Mouse (Mus musculus): ENCODE data around the gene Klk5. TPM values are rescaled to one million over a fixed set of nuclear protein-coding genes. Genes with fewer than 3 reads are reported as not detected.

Klk5 gene
- polyA plus RNA-seq (2014; fragmentation: Nextera tagmentation; extraction: Ambion mirVana), result not detected in 2 replicates

DNA sequence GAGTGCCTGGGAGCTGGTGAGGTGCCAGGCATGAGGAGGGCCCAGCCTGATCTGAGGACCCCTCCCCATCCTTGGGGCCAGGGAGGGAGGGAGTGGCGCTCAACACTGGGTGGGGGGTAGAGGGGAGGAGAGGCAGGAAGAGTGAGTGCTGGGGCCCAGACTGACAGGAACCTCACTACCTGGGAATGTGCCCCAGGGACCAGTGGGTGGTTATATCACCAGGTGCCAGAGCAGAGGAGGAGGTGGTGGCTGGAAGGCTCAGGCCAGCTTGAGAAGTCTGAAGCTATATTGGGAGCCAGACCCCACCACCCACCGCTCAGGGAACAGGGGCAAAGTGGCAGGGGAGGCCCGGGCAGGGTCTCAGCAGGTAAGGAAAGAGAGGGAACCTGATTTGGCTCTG lies at the start of gene Klk5:
Gene Klk5, plus strand, starts transcription at position 271 of the 400 bp plus-strand sequence.
- no peak within 1 kb of the TSS for H3K9ac ChIP-seq (ENCODE audit: low read length)
- no peak within 1 kb of the TSS for H3K27ac ChIP-seq (ENCODE audit: low read depth, low read length)
- WGBS, result 74% methylated on average over 3 of the region's 3 CpGs
- H3K4me3 ChIP-seq (ENCODE audit: low read depth, low read length), result no peak within 1 kb of the TSS
- H3K27me3 ChIP-seq (ENCODE audit: control insufficient read depth, insufficient read depth, low read length), result no peaks in the 10 kb centered on the region
- no peak within 1 kb of the TSS for H3K4me2 ChIP-seq
- ATAC-seq (ENCODE audit: low FRiP score) (no peak), DNase-seq (ENCODE audit: low spot score, missing footprints) (no peak)
- no peaks in the 10 kb centered on the region for H3K36me3 ChIP-seq (ENCODE audit: control insufficient read depth, insufficient read depth, low read length)
- H3K9me3 ChIP-seq (ENCODE audit: control insufficient read depth, low read length), result no peaks in the 10 kb centered on the region
- no peaks in the 10 kb centered on the region for H3K4me1 ChIP-seq (ENCODE audit: control insufficient read depth, insufficient read depth, low read length)

DNA sequence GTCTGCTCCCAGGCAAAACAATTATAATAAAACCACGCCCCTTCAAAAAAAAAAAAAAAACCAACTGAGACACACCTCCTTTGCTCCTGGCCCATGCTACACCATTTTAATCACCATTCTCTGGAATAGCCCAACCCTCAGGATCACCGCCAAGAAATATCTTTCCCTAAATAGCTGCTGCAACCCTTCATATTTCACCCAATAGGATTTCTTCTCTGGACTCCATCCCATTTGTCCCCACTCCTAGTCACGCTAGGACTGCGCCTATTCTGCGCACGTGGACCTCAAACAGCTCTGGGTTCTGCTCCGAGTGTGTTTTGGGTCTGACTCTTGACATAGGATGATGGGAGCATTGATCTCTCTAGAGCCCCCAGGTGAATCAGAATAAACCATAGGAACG lies 45.4 kb upstream of the Klk5 start:
- Histone ChIP-seq H3K4me2 (peak overlapping the region; percentile 65), H3K9ac (ENCODE audit: low read length) (0 out of 2 replicates have a peak overlapping the region, but pooled peaks have one; percentile 12), H3K4me1 (ENCODE audit: control insufficient read depth, insufficient read depth, low read length) (peaks cover 6% of the 10 kb centered on the region), H3K27me3 (ENCODE audit: control insufficient read depth, insufficient read depth, low read length) (peaks cover 16% of the 10 kb centered on the region), H3K4me3 (ENCODE audit: low read depth, low read length) (peak overlapping the region; percentile 34), H3K36me3 (ENCODE audit: control insufficient read depth, insufficient read depth, low read length) (no peaks in the 10 kb centered on the region), H3K9me3 (ENCODE audit: control insufficient read depth, low read length) (no peaks in the 10 kb centered on the region), H3K27ac (ENCODE audit: low read depth, low read length) (no peak overlapping the region)
- ATAC-seq (ENCODE audit: low FRiP score) (no peak), DNase-seq (ENCODE audit: low spot score, missing footprints) (no peak)
- 8% methylated on average over 8 of the region's 8 CpGs for WGBS

DNA sequence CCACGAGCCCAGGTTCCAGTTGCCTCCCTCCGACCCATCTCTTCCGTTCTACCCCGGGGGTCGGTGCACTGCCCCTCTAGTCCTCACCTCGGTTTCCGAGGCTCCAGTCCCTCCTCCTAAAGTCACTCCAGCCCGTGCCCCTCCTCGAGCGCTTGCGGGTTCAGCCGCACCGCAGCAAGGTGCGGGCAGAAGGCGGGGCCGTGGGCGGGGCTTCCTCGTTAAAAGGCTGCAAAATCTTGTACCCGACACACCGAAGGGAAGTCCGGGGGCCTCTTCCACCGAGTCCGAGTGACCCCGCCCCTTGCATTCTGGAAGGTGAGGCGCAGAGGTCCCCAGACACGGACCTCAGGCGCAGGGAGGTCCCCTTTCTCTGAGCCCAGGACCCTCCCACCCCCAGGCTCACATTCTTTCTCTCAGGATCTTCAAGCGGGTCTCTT lies 44.4 kb upstream of the Klk5 start, which contains the start of gene Klk8:
Gene Klk8, plus strand, starts transcription at position 245 of the 437 bp plus-strand sequence.
- H3K4me2 ChIP-seq, result peak within 1 kb of the TSS; percentile 65
- peak; percentile 59; the same call in 1 of the 2 replicates for ATAC-seq (ENCODE audit: low FRiP score)

DNA sequence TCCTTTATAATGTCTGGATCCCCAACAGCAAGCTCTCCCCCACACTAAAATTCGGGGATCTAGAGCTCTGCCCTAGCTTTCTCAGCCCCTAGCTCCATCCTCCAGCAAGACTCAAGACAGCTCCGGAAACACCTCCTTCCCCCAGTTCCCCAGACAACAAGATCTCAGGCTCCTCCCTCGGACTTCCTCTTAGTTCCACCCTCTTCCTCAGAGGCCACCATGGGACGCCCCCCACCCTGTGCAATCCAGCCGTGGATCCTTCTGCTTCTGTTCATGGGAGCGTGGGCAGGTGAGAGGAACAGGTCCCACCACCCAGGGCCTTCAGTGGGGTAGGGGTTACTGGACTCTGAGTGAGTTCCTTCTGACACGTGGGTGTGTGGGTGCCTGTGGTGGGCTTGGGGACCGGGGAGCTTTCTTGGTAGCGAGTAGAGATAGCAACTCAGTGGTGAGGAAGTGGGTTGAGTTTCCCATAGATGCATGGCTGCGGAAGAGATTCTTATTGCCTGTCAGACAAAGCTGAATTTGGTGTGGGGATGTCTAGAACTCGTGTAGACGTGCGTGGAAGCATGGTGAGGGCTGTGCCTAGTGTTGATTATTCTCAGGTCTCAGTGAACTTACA lies 43.8 kb upstream of the Klk5 start:
- H3K36me3 ChIP-seq (ENCODE audit: control insufficient read depth, insufficient read depth, low read length), result no peaks in the 10 kb centered on the region
- H3K4me3 ChIP-seq (ENCODE audit: low read depth, low read length), result peak overlapping the region; percentile 34; the same call in 1 of the 2 replicates
- peaks cover 6% of the 10 kb centered on the region for H3K4me1 ChIP-seq (ENCODE audit: control insufficient read depth, insufficient read depth, low read length)
- no peaks in the 10 kb centered on the region for H3K9me3 ChIP-seq (ENCODE audit: control insufficient read depth, low read length)
- DNase-seq (ENCODE audit: low spot score, missing footprints), result no peak
- peaks cover 16% of the 10 kb centered on the region for H3K27me3 ChIP-seq (ENCODE audit: control insufficient read depth, insufficient read depth, low read length)
- H3K4me2 ChIP-seq, result peak overlapping the region; percentile 65
- H3K9ac ChIP-seq (ENCODE audit: low read length), result no peak overlapping the region
- no peak overlapping the region for H3K27ac ChIP-seq (ENCODE audit: low read depth, low read length)
- no peak for ATAC-seq (ENCODE audit: low FRiP score)
- 39% methylated on average over 13 of the region's 13 CpGs for WGBS

More for the DNA sequence above, 44.4 kb upstream of the Klk5 start, which contains the start of gene Klk8:
- peak; percentile 90 for DNase-seq (ENCODE audit: low spot score, missing footprints)
- Histone ChIP-seq H3K4me1 (ENCODE audit: control insufficient read depth, insufficient read depth, low read length) (peaks cover 6% of the 10 kb centered on the region), H3K36me3 (ENCODE audit: control insufficient read depth, insufficient read depth, low read length) (no peaks in the 10 kb centered on the region), H3K27me3 (ENCODE audit: control insufficient read depth, insufficient read depth, low read length) (peaks cover 16% of the 10 kb centered on the region), H3K9me3 (ENCODE audit: control insufficient read depth, low read length) (no peaks in the 10 kb centered on the region), H3K9ac (ENCODE audit: low read length) (peak within 1 kb of the TSS; percentile 28; the same call in 1 of the 2 replicates), H3K27ac (ENCODE audit: low read depth, low read length) (no peak within 1 kb of the TSS), H3K4me3 (ENCODE audit: low read depth, low read length) (peak within 1 kb of the TSS; percentile 34)
- 1% methylated on average over 28 of the region's 28 CpGs for whole genome bisulfite sequencing

DNA sequence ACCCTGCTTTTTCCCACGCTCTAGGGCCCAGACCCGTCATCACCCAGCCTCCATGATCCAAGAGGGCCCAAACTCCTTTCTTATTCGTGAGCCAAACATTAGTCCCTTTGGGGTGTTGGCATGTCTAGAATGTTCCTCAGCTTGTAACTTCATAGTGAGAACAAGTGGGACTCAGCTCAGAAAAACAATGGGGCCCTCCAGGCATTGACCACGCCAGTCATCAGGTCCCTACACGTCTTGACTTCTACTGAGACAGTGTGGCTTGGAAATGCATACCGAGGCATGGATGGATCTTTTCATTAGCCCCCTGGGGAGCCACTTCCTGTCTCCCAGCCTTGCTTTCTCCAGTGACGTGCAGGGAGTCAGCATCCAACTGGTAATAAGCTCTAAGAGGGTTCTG lies 41.9 kb upstream of the Klk5 start:
- Histone ChIP-seq H3K27me3 (ENCODE audit: control insufficient read depth, insufficient read depth, low read length) (peaks cover 16% of the 10 kb centered on the region), H3K9ac (ENCODE audit: low read length) (no peak overlapping the region), H3K4me3 (ENCODE audit: low read depth, low read length) (no peak overlapping the region), H3K9me3 (ENCODE audit: control insufficient read depth, low read length) (no peaks in the 10 kb centered on the region), H3K4me1 (ENCODE audit: control insufficient read depth, insufficient read depth, low read length) (peaks cover 6% of the 10 kb centered on the region), H3K4me2 (no peak overlapping the region), H3K27ac (ENCODE audit: low read depth, low read length) (no peak overlapping the region), H3K36me3 (ENCODE audit: control insufficient read depth, insufficient read depth, low read length) (no peaks in the 10 kb centered on the region)
- DNase-seq (ENCODE audit: low spot score, missing footprints) (no peak), ATAC-seq (ENCODE audit: low FRiP score) (no peak)
- 76% methylated on average over 7 of the region's 7 CpGs for WGBS

DNA sequence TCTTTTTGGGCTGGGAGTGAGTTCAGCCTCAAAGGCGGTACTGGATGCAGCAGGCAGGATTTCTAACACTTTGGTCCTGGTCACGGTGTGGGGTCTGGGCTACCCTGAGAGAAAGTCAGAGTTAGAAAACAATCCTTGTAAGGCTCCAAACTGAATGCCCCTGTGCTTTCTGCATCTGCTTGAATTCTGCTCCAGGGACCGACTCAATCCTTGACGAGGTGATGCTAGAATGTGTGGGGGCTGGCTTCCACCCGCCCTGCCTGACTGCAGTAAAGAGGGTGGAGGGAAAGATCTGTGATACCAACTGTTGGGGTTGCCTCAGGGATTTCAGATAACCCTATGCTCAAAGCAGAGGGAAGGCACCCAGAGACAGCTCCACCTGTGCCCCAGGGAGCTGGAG lies 30.8 kb upstream of the Klk5 start, which contains the start of gene Klk7:
Gene Klk7, plus strand, starts transcription at position 301 of the 400 bp plus-strand sequence.
- WGBS, result 57% methylated on average over 5 of the region's 5 CpGs
- DNase-seq (ENCODE audit: low spot score, missing footprints) (no peak), ATAC-seq (ENCODE audit: low FRiP score) (no peak)
- Histone ChIP-seq H3K9me3 (ENCODE audit: control insufficient read depth, low read length) (no peaks in the 10 kb centered on the region), H3K27ac (ENCODE audit: low read depth, low read length) (no peak within 1 kb of the TSS), H3K27me3 (ENCODE audit: control insufficient read depth, insufficient read depth, low read length) (no peaks in the 10 kb centered on the region), H3K9ac (ENCODE audit: low read length) (no peak within 1 kb of the TSS), H3K4me2 (no peak within 1 kb of the TSS), H3K36me3 (ENCODE audit: control insufficient read depth, insufficient read depth, low read length) (no peaks in the 10 kb centered on the region), H3K4me1 (ENCODE audit: control insufficient read depth, insufficient read depth, low read length) (no peaks in the 10 kb centered on the region), H3K4me3 (ENCODE audit: low read depth, low read length) (no peak within 1 kb of the TSS)

DNA sequence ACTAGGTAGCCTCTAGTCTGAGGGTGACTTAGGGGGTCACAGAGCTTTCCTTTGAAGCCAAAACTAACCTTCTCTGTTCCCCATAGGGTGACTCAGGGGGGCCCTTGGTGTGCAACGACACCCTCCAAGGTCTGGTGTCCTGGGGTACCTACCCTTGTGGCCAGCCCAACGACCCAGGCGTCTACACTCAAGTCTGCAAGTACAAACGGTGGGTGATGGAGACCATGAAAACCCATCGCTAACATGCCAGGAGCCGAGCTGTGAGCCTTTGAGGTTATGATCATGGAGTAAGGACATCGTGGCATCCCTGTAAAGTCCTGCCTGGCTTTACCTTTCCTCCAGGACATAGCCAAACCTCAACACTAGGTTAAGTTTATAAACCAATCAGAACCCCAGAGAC lies 26.6 kb upstream of the Klk5 start:
- Histone ChIP-seq H3K4me1 (ENCODE audit: control insufficient read depth, insufficient read depth, low read length) (no peaks in the 10 kb centered on the region), H3K27me3 (ENCODE audit: control insufficient read depth, insufficient read depth, low read length) (no peaks in the 10 kb centered on the region), H3K27ac (ENCODE audit: low read depth, low read length) (no peak overlapping the region), H3K9me3 (ENCODE audit: control insufficient read depth, low read length) (no peaks in the 10 kb centered on the region), H3K4me3 (ENCODE audit: low read depth, low read length) (no peak overlapping the region), H3K4me2 (no peak overlapping the region), H3K36me3 (ENCODE audit: control insufficient read depth, insufficient read depth, low read length) (no peaks in the 10 kb centered on the region), H3K9ac (ENCODE audit: low read length) (no peak overlapping the region)
- DNase-seq (ENCODE audit: low spot score, missing footprints) (no peak), ATAC-seq (ENCODE audit: low FRiP score) (no peak)
- WGBS, result 83% methylated on average over 7 of the region's 7 CpGs

DNA sequence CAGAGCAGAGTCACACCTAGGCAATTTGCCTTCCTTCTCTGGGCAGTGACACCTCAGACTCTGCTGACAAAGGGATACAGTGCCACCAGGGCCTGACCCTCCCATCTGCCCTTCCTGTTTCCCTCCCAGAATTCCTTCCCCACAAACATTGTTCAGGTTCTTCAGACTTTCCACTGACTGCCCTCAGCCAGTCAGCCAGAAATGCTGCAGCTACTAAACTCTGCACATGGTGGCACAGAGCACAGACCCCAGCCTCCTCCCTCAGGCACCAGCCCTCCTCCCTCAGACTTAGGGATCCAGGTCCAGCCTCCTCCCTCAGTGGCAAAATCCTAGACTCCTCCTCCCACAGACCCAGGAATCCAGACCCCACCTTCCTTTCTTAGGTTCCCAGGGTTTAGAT lies 25.0 kb upstream of the Klk5 start:
- Histone ChIP-seq H3K9ac (ENCODE audit: low read length) (no peak overlapping the region), H3K27ac (ENCODE audit: low read depth, low read length) (no peak overlapping the region), H3K36me3 (ENCODE audit: control insufficient read depth, insufficient read depth, low read length) (no peaks in the 10 kb centered on the region), H3K4me2 (no peak overlapping the region), H3K9me3 (ENCODE audit: control insufficient read depth, low read length) (no peaks in the 10 kb centered on the region), H3K27me3 (ENCODE audit: control insufficient read depth, insufficient read depth, low read length) (no peaks in the 10 kb centered on the region), H3K4me3 (ENCODE audit: low read depth, low read length) (no peak overlapping the region), H3K4me1 (ENCODE audit: control insufficient read depth, insufficient read depth, low read length) (no peaks in the 10 kb centered on the region)
- DNase-seq (ENCODE audit: low spot score, missing footprints) (no peak), ATAC-seq (ENCODE audit: low FRiP score) (no peak)

DNA sequence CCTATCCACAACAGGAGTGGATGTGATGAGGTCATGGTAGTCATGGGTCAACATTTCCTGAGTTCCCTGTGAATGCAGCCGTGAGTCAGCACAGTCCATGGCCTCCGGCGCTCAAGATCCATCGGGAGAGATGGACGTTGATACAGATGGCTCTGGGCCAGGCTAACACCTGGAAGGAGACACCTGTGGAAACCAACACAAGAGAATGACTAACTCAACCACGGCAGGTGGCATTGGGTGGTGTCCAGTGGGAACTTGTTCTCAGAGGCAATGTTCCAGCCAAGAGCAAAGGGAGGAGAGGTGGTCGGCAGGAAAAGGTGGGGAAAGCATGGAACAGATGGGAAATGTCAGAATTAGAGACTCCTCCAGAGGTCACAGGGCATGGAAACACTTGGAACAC lies 20.2 kb upstream of the Klk5 start:
- Histone ChIP-seq H3K9me3 (ENCODE audit: control insufficient read depth, low read length) (no peaks in the 10 kb centered on the region), H3K4me3 (ENCODE audit: low read depth, low read length) (no peak overlapping the region), H3K27ac (ENCODE audit: low read depth, low read length) (no peak overlapping the region), H3K27me3 (ENCODE audit: control insufficient read depth, insufficient read depth, low read length) (no peaks in the 10 kb centered on the region), H3K4me1 (ENCODE audit: control insufficient read depth, insufficient read depth, low read length) (no peaks in the 10 kb centered on the region), H3K36me3 (ENCODE audit: control insufficient read depth, insufficient read depth, low read length) (no peaks in the 10 kb centered on the region), H3K4me2 (no peak overlapping the region), H3K9ac (ENCODE audit: low read length) (no peak overlapping the region)
- DNase-seq (ENCODE audit: low spot score, missing footprints) (no peak), ATAC-seq (ENCODE audit: low FRiP score) (no peak)
- 92% methylated on average over 7 of the region's 7 CpGs for WGBS

Measured in midbrain, embryonic 11.5 days (tissue).